Mouse (Mus musculus): ENCODE results near the gene Trnau1ap. TPM values are rescaled to one million over a fixed set of nuclear protein-coding genes. Genes with fewer than 3 reads are reported as not detected.

Gene Trnau1ap
- polyA plus RNA-seq, 1 experiment: 24.1 TPM

DNA sequence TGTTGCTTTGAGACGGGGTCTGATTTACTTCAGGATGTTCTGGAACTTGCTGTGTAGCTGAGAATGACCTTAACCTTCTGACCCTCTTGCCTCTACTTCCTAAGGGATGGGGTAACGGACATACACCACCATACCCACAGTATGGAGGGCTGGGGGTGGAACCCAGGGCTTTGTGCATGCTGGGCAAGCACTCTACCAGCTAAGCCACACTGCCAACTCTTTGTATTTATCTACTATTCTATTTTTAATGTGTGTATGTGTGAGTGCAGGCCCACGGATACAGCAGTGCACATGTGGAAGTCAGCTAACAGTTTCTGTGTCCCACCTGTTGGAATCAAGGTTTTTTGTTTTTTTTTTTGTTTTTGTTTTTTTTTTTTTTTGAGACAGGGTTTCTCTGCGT is 30.2 kb upstream of the Trnau1ap start:
- no peak for TF ChIP-seq POLR2A (IDR thresholded peaks at IDR 0.05; ENCODE audit: low read depth, low read length)
- no peak for TF ChIP-seq CTCF (IDR thresholded peaks at IDR 0.05; ENCODE audit: extremely low read depth, insufficient read length, insufficient replicate concordance, low read depth, low read length)
- Histone ChIP-seq H3K27me3 (ENCODE audit: control insufficient read depth, insufficient read depth, low read length) (no peaks in the 10 kb centered on the region), H3K27ac (ENCODE audit: insufficient read depth, low read depth, low read length) (no peak overlapping the region), H3K4me1 (ENCODE audit: control insufficient read depth, insufficient read depth, insufficient read length, low read length) (peaks cover 3% of the 10 kb centered on the region; the same call in 1 of the 2 replicates), H3K4me3 (ENCODE audit: low read depth, low read length) (no peak overlapping the region), H3K36me3 (ENCODE audit: control insufficient read depth, insufficient read depth, low read length) (peaks cover 50% of the 10 kb centered on the region)
- WGBS: 91% methylated on average over 4 of the region's 4 CpGs

DNA sequence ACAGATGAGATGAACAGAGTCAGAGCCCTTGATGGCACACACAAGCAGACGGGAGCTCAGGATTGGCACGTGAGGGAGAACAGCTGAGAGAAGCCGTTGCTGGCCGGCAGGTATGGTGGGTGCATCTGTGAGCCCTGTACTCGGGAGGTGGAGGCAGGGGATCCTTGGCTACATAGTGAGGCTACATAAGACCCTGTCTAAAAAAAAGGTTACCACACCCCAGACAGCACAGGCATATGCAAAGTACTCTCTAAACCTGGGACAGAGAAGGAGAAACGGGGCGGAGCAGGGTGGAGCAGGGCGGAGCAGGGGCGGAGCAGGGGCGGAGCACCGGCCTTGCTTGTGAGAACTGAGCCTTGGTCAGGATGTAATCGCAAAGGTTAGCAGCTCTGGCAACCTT is 26.8 kb upstream of the Trnau1ap start:
- Histone ChIP-seq H3K36me3 (ENCODE audit: control insufficient read depth, insufficient read depth, low read length) (peaks cover 36% of the 10 kb centered on the region), H3K4me3 (ENCODE audit: low read depth, low read length) (peak overlapping the region; percentile 15; the same call in 1 of the 2 replicates), H3K27me3 (ENCODE audit: control insufficient read depth, insufficient read depth, low read length) (no peaks in the 10 kb centered on the region), H3K27ac (ENCODE audit: insufficient read depth, low read depth, low read length) (no peak overlapping the region), H3K4me1 (ENCODE audit: control insufficient read depth, insufficient read depth, insufficient read length, low read length) (peaks cover 6% of the 10 kb centered on the region; the same call in 1 of the 2 replicates)
- TF ChIP-seq POLR2A (IDR thresholded peaks at IDR 0.05; ENCODE audit: low read depth, low read length): no peak
- no peak for TF ChIP-seq CTCF (IDR thresholded peaks at IDR 0.05; ENCODE audit: extremely low read depth, insufficient read length, insufficient replicate concordance, low read depth, low read length)
- 34% methylated on average over 12 of the region's 12 CpGs for WGBS

DNA sequence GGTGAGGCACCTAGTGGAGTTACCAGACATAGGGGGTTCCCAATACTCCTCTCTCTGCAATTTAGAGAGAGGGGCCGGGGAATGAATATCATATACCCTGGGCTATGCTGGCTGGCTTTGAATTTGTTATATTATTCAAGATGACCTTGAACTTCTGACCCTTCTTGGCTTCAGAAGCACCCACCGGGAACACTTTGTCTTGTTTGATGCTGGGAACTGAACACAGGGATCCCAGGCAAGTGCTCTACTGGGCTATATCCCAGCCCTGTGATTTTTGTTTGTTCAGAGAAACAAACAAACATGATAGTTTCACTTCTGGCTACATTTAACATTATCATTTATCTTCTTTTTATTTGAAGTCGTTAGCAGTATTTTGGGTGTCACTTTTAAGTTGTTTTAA is 26.1 kb upstream of the Trnau1ap start:
- WGBS: 79% methylated on average over 3 of the region's 3 CpGs
- Histone ChIP-seq H3K36me3 (ENCODE audit: control insufficient read depth, insufficient read depth, low read length) (peaks cover 34% of the 10 kb centered on the region), H3K4me3 (ENCODE audit: low read depth, low read length) (no peak overlapping the region), H3K27me3 (ENCODE audit: control insufficient read depth, insufficient read depth, low read length) (no peaks in the 10 kb centered on the region), H3K4me1 (ENCODE audit: control insufficient read depth, insufficient read depth, insufficient read length, low read length) (peaks cover 6% of the 10 kb centered on the region; the same call in 1 of the 2 replicates), H3K27ac (ENCODE audit: insufficient read depth, low read depth, low read length) (no peak overlapping the region)
- TF ChIP-seq POLR2A (IDR thresholded peaks at IDR 0.05; ENCODE audit: low read depth, low read length) (no peak), CTCF (IDR thresholded peaks at IDR 0.05; ENCODE audit: extremely low read depth, insufficient read length, insufficient replicate concordance, low read depth, low read length) (no peak)

DNA sequence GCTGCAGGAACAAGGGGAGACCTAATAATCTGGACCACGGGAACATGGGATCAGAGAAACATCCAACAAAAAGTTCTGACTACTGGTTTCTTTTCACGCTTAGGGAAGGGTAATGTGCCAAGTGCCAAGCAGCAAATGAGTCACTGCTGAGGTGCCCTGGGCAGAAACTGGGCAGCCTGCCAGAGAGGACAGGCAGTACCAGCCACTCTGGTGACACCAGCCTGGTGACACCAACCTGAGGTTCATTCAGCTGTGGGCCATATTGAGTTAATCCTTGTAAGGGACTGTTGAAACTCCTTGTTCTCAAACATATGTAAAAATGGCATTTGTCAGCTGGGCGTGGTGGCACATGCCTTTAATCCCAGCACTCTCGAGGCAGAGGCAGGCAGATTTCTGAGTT is 25.2 kb upstream of the Trnau1ap start:
- TF ChIP-seq POLR2A (IDR thresholded peaks at IDR 0.05; ENCODE audit: low read depth, low read length): no peak
- no peak for TF ChIP-seq CTCF (IDR thresholded peaks at IDR 0.05; ENCODE audit: extremely low read depth, insufficient read length, insufficient replicate concordance, low read depth, low read length)

DNA sequence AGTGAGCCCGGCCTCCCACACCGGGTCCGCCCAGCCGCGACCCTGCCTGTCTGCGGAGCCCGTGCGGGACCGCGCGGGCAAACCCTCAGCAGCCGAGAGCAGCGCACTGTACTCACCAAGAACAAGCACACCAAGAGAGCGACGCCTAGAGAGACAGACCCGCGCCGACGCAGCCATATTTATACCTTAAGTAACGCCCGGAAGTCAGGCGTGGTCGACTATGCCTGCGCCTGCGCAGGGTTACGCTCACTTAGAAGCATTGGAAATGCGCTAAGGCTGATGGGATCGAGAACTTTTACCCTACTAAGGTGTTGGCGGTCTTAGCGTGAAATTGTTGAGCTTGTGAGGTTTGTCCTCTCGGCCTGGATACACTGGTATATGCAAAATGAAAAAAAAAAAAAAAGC is 24.1 kb upstream of the Trnau1ap start, which contains the start of gene Rcc1:
TSS of gene Rcc1 (minus strand) at position 125 of the 405 bp plus-strand sequence.
- under 1% methylated on average over 31 of the region's 31 CpGs for WGBS
- Histone ChIP-seq H3K36me3 (ENCODE audit: control insufficient read depth, insufficient read depth, low read length) (peaks cover 22% of the 10 kb centered on the region), H3K27ac (ENCODE audit: insufficient read depth, low read depth, low read length) (peak within 1 kb of the TSS; percentile 84), H3K4me1 (ENCODE audit: control insufficient read depth, insufficient read depth, insufficient read length, low read length) (peaks cover 6% of the 10 kb centered on the region; the same call in 1 of the 2 replicates), H3K4me3 (ENCODE audit: low read depth, low read length) (peak within 1 kb of the TSS; percentile 74), H3K27me3 (ENCODE audit: control insufficient read depth, insufficient read depth, low read length) (no peaks in the 10 kb centered on the region)
- no peak for TF ChIP-seq CTCF (IDR thresholded peaks at IDR 0.05; ENCODE audit: extremely low read depth, insufficient read length, insufficient replicate concordance, low read depth, low read length)
- peak; percentile 99 for TF ChIP-seq POLR2A (IDR thresholded peaks at IDR 0.05; ENCODE audit: low read depth, low read length)

More for the DNA sequence above, 25.2 kb upstream of the Trnau1ap start:
- no peak overlapping the region for H3K4me3 ChIP-seq (ENCODE audit: low read depth, low read length)
- no peaks in the 10 kb centered on the region for H3K27me3 ChIP-seq (ENCODE audit: control insufficient read depth, insufficient read depth, low read length)
- peak overlapping the region; percentile 84 for H3K27ac ChIP-seq (ENCODE audit: insufficient read depth, low read depth, low read length)
- H3K36me3 ChIP-seq (ENCODE audit: control insufficient read depth, insufficient read depth, low read length): peaks cover 31% of the 10 kb centered on the region
- WGBS: 37% methylated on average over 4 of the region's 4 CpGs
- peaks cover 6% of the 10 kb centered on the region; the same call in 1 of the 2 replicates for H3K4me1 ChIP-seq (ENCODE audit: control insufficient read depth, insufficient read depth, insufficient read length, low read length)

DNA sequence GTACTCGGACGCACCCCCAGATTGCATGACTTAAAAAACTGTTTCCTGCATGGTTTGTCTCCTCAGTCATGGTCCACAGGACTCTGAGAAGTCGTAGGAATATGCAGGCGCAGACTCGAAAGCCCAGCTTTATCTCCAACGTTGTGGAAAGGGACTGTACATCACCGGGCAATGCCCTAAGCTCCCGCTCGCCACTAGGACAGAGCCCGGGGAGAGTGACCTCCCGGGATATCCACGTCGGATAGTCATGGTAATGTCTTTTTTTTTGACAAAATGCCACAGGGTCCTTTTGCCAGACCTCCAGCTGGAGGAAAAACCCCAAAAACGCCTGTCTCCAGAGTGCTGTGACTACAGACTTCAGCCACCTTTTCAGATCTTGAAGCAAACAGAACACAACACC is 23.4 kb upstream of the Trnau1ap start:
- H3K36me3 ChIP-seq (ENCODE audit: control insufficient read depth, insufficient read depth, low read length): peaks cover 16% of the 10 kb centered on the region
- TF ChIP-seq POLR2A (IDR thresholded peaks at IDR 0.05; ENCODE audit: low read depth, low read length) (no peak), CTCF (IDR thresholded peaks at IDR 0.05; ENCODE audit: extremely low read depth, insufficient read length, insufficient replicate concordance, low read depth, low read length) (peak; percentile 23; the same call in 1 of the 2 replicates)
- no peaks in the 10 kb centered on the region for H3K27me3 ChIP-seq (ENCODE audit: control insufficient read depth, insufficient read depth, low read length)
- peak overlapping the region; percentile 74 for H3K4me3 ChIP-seq (ENCODE audit: low read depth, low read length)
- 0% methylated on average over 14 of the region's 14 CpGs for WGBS
- peak overlapping the region; percentile 84 for H3K27ac ChIP-seq (ENCODE audit: insufficient read depth, low read depth, low read length)
- H3K4me1 ChIP-seq (ENCODE audit: control insufficient read depth, insufficient read depth, insufficient read length, low read length): peaks cover 6% of the 10 kb centered on the region; the same call in 1 of the 2 replicates

DNA sequence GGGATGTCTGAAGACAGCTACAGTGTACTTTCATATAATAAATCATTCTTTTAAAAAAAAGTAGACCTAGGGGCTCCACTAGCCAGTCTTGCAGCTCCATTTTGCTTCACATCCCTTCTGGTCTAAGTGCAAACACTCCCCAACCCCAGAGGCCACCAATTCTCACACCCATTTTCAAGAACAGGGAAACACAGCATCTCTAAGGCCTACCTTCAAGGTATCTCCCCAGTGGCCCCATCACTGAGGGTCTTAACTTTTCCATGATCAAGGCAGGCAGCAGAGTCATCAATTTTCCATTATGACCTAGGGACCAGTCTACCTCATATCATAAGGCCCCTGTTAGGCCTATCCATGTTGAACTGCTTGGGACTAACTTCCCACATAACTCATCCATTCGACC is 22.1 kb upstream of the Trnau1ap start:
- Histone ChIP-seq H3K4me1 (ENCODE audit: control insufficient read depth, insufficient read depth, insufficient read length, low read length) (peaks cover 7% of the 10 kb centered on the region; the same call in 1 of the 2 replicates), H3K36me3 (ENCODE audit: control insufficient read depth, insufficient read depth, low read length) (peaks cover 8% of the 10 kb centered on the region), H3K27ac (ENCODE audit: insufficient read depth, low read depth, low read length) (no peak overlapping the region), H3K4me3 (ENCODE audit: low read depth, low read length) (no peak overlapping the region), H3K27me3 (ENCODE audit: control insufficient read depth, insufficient read depth, low read length) (no peaks in the 10 kb centered on the region)
- TF ChIP-seq POLR2A (IDR thresholded peaks at IDR 0.05; ENCODE audit: low read depth, low read length) (no peak), CTCF (IDR thresholded peaks at IDR 0.05; ENCODE audit: extremely low read depth, insufficient read length, insufficient replicate concordance, low read depth, low read length) (no peak)
- WGBS: 28% methylated on average over 1 of the region's 1 CpGs

All from small intestine, adult 2 months (tissue).